Mouse (Mus musculus) hindbrain, embryonic 13.5 days (tissue): ENCODE measurements around the gene Birc3. TPM values are rescaled to one million over a fixed set of nuclear protein-coding genes. Genes with fewer than 3 reads are reported as not detected.

Source experiments
- ATAC-seq: fragments of 200-750 bp; cut with Nextera tagmentation; 2 replicates; pipeline ENCODE4 v1.8.0; 2017; ENCODE audit warnings: moderate TSS enrichment; ENCODE audit not compliant: low FRiP score
- H3K27ac ChIP-seq: fragments of 300-500 bp; sonication (generic); 2 replicates; pipeline ENCODE4 v1.5.1; 2015; ENCODE audit warnings: inconsistent platforms, mild to moderate bottlenecking, moderate library complexity
- H3K27me3 ChIP-seq: fragments of 300-500 bp; sonication (generic); 2 replicates; pipeline ENCODE4 v1.6.1; 2015; ENCODE audit warnings: mild to moderate bottlenecking, inconsistent platforms
- H3K36me3 ChIP-seq: fragments of 300-500 bp; sonication (generic); 2 replicates; pipeline ENCODE4 v1.6.1; 2015; ENCODE audit warnings: mild to moderate bottlenecking, inconsistent platforms
- H3K4me1 ChIP-seq: fragments of 300-500 bp; sonication (generic); replicated peaks from 2 replicates; pipeline ENCODE4 v1.6.1; 2015; ENCODE audit warnings: inconsistent platforms
- H3K4me2 ChIP-seq: fragments of 300-500 bp; sonication (generic); 2 replicates; pipeline ENCODE4 v1.6.1; 2015; ENCODE audit warnings: inconsistent platforms, mild to moderate bottlenecking, moderate library complexity
- H3K4me3 ChIP-seq: fragments of 300-500 bp; sonication (generic); 2 replicates; pipeline ENCODE4 v1.5.1; 2015; ENCODE audit warnings: mild to moderate bottlenecking, inconsistent platforms
- H3K9ac ChIP-seq: fragments of 300-500 bp; sonication (generic); 2 replicates; pipeline ENCODE4 v1.6.1; 2015; ENCODE audit warnings: mild to moderate bottlenecking, inconsistent platforms
- H3K9me3 ChIP-seq: fragments of 300-500 bp; sonication (generic); 2 replicates; pipeline ENCODE4 v1.6.1; 2016; ENCODE audit warnings: inconsistent platforms
- WGBS: fragments of 180-500 bp; shearing (Covaris S2); methylation state at CpG from one replicate; pipeline ENCODE4 v1.1.7; 2015; 5-methylcytosine and 5-hydroxymethylcytosine counted together
- polyA plus RNA-seq: library from polyadenylated mRNA; unstranded; fragments of >200 nt; fragmentation: Nextera tagmentation; extraction: Ambion mirVana; gene quantifications from 2 replicates; pipeline ENCODE4 v1.2.1, GENCODE M21; 2015

Birc3 gene
- polyA plus RNA-seq, 1 experiment from 2014 or later: 2.8 TPM

DNA sequence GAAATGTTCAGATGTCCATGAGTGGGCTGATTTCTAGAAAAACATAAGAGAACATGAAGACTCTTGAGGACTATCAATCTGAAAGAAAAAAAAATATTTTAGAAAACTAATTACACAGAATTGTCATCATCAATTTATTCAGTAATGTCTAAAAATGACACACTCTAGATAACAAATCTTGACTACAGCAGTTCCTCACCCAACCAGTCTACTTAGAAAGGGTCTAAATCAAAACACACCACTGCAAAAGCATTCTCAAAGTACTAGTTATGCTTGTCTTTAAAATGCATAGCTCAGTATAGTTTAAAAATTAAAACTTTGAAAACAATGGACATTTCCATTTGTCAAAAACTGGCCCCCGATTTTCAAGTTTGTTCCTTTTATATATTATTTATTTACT lies 37.7 kb downstream of the Birc3 start:
- Histone ChIP-seq H3K9me3 (no peaks in the 10 kb centered on the region), H3K36me3 (peaks cover 11% of the 10 kb centered on the region), H3K27ac (no peak overlapping the region), H3K4me2 (peak overlapping the region; percentile 66), H3K9ac (no peak overlapping the region), H3K27me3 (no peaks in the 10 kb centered on the region), H3K4me1 (peaks cover 45% of the 10 kb centered on the region), H3K4me3 (no peak overlapping the region; the same call in 1 of the 2 replicates)
- no peak for ATAC-seq
- 89% methylated on average over 1 of the region's 1 CpGs for WGBS

DNA sequence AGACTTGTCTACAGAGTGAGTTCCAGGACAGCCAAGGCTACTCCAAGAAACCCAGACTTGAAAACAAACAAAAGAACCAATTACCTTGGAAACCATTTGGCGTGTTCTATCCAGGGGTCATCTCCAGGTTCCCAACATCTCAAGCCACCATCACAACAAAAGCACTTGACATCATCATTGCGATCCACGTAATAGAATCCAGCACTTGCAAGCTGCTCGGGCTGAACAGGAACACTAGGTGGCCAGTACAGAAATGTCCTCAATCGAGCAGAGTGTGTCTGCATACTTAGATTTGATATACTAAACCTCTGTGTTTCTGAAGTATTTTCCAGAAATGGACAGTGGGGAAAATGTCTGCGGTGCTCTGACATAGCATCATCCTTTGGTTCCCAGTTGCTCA lies 39.6 kb downstream of the Birc3 start:
- 0 out of 2 replicates have a peak overlapping the region, but pooled peaks have one; percentile 4 for H3K4me3 ChIP-seq
- 90% methylated on average over 6 of the region's 6 CpGs for WGBS

DNA sequence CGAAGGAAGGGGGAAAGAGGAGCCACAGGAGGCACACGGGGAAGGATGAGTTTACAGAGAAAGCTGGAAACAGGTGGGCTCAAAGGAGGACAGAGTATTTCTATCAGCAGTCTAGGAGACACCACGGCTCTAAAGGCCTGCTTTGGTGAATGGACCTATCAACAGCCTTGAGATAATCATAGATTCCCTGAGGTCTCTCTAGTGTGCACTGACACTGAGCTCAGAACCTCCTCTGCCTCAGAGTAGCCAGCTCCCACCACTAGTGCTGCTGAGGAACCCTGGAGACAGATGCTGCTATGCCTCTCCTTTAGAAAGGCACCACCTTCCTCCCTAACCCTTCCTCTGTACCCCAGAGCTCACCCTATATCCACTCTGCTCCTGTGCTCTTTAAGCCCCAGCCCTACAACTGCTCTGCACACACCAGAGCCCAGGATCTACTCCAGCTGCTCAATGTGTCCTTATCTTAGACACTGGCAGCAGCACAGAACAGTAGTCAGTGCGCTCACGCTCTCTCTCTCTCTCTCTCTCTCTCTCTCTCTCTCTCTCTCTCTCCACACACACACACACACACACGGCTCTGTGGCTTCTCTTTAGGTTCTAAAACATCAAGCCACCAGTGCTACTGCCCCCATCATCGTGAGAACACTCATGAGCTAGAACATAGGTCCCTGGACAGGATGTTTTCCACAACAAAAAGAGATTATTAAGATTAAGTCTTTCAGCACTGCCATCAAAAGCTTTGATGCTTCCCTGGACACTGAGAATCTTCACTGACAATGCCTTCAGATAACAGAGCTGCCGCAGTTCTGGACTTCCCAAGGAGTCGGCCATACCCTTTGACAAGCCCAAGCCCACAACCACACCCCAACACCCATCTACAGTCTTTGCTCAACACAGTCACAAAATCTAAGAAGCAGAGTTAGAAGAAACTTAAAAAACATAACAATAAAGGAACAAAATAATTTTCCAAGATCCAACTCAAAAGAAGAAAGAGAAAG lies 43.2 kb downstream of the Birc3 start:
- Histone ChIP-seq H3K4me1 (peaks cover 51% of the 10 kb centered on the region), H3K4me2 (peak overlapping the region; percentile 39), H3K27me3 (no peaks in the 10 kb centered on the region), H3K9me3 (no peaks in the 10 kb centered on the region), H3K4me3 (no peak overlapping the region), H3K27ac (no peak overlapping the region), H3K36me3 (peaks cover 18% of the 10 kb centered on the region), H3K9ac (no peak overlapping the region)
- 0 out of 2 replicates have a peak, but pooled peaks have one; percentile 32 for ATAC-seq
- WGBS: 86% methylated on average over 9 of the region's 9 CpGs

More for the DNA sequence above, 39.6 kb downstream of the Birc3 start:
- Histone ChIP-seq H3K27ac (no peak overlapping the region), H3K9me3 (no peaks in the 10 kb centered on the region), H3K4me1 (peaks cover 56% of the 10 kb centered on the region), H3K36me3 (peaks cover 11% of the 10 kb centered on the region), H3K27me3 (no peaks in the 10 kb centered on the region), H3K4me2 (peak overlapping the region; percentile 36), H3K9ac (no peak overlapping the region)
- ATAC-seq: no peak

DNA sequence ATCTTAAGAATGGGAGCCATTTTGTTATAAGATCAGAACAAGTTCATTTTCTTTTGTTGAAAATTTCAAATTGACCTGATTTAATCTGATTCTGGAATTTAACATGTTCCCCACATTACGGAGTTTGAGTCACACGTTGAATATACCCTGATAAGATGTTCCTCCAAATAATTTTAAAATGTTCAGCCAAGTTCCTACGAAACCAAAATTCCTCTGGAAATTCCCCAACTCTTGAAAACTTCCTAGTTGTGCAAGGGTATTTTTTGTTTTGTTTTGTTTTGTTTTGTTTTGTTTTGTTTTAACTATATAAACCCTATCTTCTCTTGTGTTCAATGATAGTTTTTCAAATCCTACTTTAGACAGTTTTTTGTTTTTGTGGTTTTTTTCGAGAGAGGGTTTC lies 44.3 kb downstream of the Birc3 start:
- 97% methylated on average over 4 of the region's 4 CpGs for WGBS
- Histone ChIP-seq H3K9ac (no peak overlapping the region), H3K4me3 (no peak overlapping the region), H3K27ac (no peak overlapping the region), H3K36me3 (peaks cover 18% of the 10 kb centered on the region), H3K9me3 (no peaks in the 10 kb centered on the region), H3K4me1 (peaks cover 40% of the 10 kb centered on the region), H3K27me3 (no peaks in the 10 kb centered on the region), H3K4me2 (no peak overlapping the region)
- ATAC-seq: no peak

DNA sequence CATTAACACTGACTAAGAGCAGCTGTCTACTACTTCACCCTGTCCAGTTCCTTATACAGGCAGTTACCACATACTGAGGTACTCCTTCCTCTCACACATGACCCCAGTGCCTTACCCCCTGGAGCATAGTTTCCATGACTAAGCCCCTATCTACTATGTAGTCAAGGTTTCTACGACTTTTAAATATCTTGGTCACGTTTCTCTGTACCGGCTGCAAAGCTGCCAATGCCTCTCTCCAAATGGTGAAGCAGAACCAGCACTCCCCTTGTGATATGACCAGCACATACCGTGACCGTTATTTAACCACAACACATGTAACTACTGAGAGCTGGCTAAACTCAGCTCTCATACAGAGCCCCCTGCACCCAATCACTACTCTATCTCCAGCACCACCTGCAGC lies 48.1 kb downstream of the Birc3 start:
- ATAC-seq: no peak
- Histone ChIP-seq H3K4me3 (no peak overlapping the region), H3K4me1 (peaks cover 14% of the 10 kb centered on the region), H3K36me3 (peaks cover 29% of the 10 kb centered on the region), H3K9me3 (no peaks in the 10 kb centered on the region), H3K4me2 (no peak overlapping the region), H3K9ac (no peak overlapping the region), H3K27me3 (no peaks in the 10 kb centered on the region), H3K27ac (no peak overlapping the region)
- 93% methylated on average over 5 of the region's 5 CpGs for WGBS

DNA sequence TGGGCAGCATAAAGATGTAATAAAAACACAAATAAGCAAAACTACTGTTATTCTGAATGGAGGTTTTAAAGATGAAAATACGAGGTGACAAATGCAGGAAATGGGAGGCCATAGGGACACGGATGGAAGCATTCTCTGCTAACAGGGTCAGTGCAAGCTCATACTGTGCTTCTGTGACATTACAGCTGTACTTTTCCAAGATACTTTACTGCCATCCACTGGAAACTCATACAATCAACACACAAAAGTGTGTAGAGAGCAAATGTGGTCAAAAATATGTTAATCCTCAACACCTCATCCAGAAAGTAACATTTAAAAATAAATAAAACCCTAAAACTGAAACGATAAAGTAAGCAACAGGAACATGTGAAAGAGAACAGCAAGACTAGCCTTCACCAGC lies 50.2 kb downstream of the Birc3 start:
- Histone ChIP-seq H3K4me1 (0 out of 2 replicates have a peak, but pooled peaks cover 3% of the 10 kb centered on the region), H3K9ac (no peak overlapping the region), H3K9me3 (no peaks in the 10 kb centered on the region), H3K4me3 (no peak overlapping the region), H3K27me3 (no peaks in the 10 kb centered on the region), H3K36me3 (peaks cover 47% of the 10 kb centered on the region), H3K4me2 (no peak overlapping the region), H3K27ac (no peak overlapping the region)
- 82% methylated on average over 3 of the region's 3 CpGs for WGBS
- no peak for ATAC-seq

DNA sequence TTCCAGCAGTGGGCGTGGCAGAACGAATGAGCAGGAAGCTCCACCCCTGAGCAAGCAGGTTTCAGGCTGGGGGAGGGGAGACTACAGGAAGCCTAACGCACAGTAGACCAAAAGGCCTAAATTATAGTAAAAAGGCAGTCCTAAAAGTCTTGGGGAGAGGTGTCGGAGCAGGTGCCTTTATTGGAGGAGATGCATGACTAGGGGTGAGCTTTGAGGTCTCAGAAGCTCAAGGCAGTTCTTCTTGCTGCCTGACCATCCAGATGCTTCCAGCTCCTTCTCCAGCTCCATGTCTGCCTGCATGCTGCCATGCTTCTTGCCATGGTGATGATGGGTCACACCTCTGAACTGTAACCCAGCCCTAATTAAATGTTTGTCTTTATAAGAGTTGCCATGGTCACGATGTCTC lies 67.9 kb downstream of the Birc3 start:
- no peak overlapping the region for H3K4me2 ChIP-seq
- no peaks in the 10 kb centered on the region for H3K27me3 ChIP-seq
- WGBS: 77% methylated on average over 3 of the region's 5 CpGs
- no peak overlapping the region for H3K27ac ChIP-seq
- peaks cover 6% of the 10 kb centered on the region; the same call in 1 of the 2 replicates for H3K9me3 ChIP-seq
- H3K4me1 ChIP-seq: no peaks in the 10 kb centered on the region
- ATAC-seq: 0 out of 2 replicates have a peak, but pooled peaks have one; percentile 24
- no peak overlapping the region for H3K4me3 ChIP-seq
- H3K9ac ChIP-seq: no peak overlapping the region
- peaks cover 13% of the 10 kb centered on the region for H3K36me3 ChIP-seq

Other genes starting within 250 kb of the Birc3 start
- not detected in 2 replicates for gene Mmp20, start 245.0 kb downstream of the Birc3 start, polyA plus RNA-seq
- not detected in 2 replicates for gene Mmp7, start 181.1 kb downstream of the Birc3 start, polyA plus RNA-seq
- gene Tmem123, start 109.1 kb downstream of the Birc3 start, polyA plus RNA-seq: 32.7 and 33.4 TPM in 2 replicates
- gene Birc2, start 36.1 kb downstream of the Birc3 start, polyA plus RNA-seq: 44.8 and 47.2 TPM in 2 replicates
- gene Yap1, start 131.4 kb upstream of the Birc3 start, polyA plus RNA-seq: 10.4 and 13.1 TPM in 2 replicates
- gene Cfap300, start 169.6 kb upstream of the Birc3 start, polyA plus RNA-seq: 16.3 and 19.1 TPM in 2 replicates